Mouse (Mus musculus) olfactory bulb, adult 2 months (tissue): ENCODE results near the gene Rora.

Experiments
- CTCF ChIP-seq: fragments of 200-500 bp; IDR thresholded peaks from 2 replicates; pipeline ENCODE4 v1.5.1; 2012; ENCODE audit warnings: low read depth, mild to moderate bottlenecking, low read length, moderate library complexity; ENCODE audit not compliant: insufficient read depth
- POLR2A ChIP-seq: fragments of 200-500 bp; IDR thresholded peaks from 2 replicates; pipeline ENCODE4 v1.6.1; 2012; ENCODE audit warnings: mild to moderate bottlenecking, low read depth, low read length, moderate library complexity; ENCODE audit not compliant: insufficient read depth

GRCm38 (mm10) chr9:68956938-68957573, 303.5 kb downstream of the Rora start:
- TF ChIP-seq POLR2A (no peak), CTCF (no peak)
